Mouse (Mus musculus) heart, adult 8-10 months (tissue): ENCODE measurements around the gene Mmp14. TPM values are rescaled to one million over a fixed set of nuclear protein-coding genes. Genes with fewer than 3 reads are reported as not detected.

Experiments used
- DNase-seq: peaks from one replicate; pipeline ENCODE4 v3.0.0; 2022; ENCODE audit warnings: low spot score
- total RNA-seq, 4 experiments: library from RNA; stranded (reverse); gene quantifications; 2 replicates each; pipeline ENCODE4 v1.2.4; 2022

Gene Mmp14
- total RNA-seq, 4 experiments from 2014 or later: 7.4 to 12.1 (median 9.2) TPM

DNA sequence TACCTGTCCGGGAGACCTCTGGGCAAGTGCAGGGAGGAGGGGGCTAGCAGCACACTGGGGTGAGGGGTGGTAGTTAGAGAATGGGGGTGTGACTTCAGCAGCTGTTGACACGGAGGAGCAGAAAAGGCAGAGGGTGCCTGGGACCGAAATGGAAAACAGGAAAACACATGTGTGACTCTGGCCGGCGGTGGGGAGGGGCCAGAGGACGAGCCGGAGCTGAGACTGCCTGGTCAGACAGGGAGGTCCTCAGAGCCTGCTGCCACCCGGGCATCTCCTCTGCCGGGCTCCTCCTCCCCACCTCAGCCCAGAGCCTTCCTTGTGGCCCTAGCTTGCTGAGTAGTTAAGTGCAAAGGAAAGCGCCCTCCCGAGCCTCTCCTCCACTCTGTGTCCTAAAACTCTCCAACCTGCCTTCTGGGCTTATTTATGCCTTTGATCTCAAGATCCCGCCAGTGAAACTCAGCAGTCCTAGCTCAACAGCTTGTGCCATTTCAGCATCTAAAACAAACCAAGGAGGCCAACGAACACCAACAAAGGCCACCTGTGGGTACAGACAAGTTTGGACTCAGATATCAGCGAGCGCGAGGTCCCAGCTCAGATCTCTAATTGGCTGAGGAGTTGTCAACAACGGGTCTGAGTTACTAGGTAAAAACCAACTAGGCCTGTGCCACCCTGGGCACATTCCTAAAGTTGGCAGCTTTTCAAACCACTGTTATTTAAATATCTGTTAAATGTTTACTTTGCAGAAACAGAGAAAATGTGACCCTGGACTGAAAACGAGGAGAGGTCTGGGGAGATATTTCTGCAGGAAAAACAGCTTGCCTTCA lies 17.3 kb upstream of the Mmp14 start:
- no peak for DNase-seq

DNA sequence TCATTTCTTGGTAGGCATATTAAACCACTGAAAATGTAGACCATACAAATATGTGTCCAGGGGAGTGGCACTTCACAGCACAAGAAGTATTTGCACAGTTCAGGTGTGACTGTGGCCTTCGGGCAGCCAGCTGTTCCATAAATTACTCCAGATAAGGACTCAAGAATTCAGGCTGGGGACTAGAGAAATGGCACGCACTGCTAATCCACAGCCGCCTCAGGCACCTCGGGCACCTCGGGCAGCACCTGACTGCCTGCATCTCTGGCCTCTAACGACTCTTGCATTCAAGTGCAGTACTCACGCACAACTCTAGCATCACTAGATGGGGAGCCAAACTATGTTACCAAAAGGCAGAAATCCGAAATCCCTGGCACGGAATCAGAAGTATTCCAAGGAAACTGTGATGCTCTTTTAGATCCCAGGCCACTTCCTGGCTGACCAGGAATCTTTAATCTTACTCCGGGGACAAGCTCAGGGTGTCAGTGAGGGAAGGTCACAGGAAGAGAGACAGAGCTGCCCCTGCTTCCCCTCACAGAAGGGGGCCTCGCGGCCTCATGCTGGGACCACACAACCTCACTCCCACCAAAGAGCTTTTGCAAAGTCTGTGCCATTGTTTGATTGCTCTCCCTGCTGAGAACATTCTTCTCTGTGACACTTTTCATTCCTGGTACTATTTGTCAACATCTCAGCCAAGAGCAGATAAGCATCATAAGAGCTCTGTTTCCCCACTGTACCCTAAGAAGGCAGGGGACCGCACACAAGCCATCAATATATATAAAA lies 16.0 kb upstream of the Mmp14 start:
- no peak for DNase-seq

DNA sequence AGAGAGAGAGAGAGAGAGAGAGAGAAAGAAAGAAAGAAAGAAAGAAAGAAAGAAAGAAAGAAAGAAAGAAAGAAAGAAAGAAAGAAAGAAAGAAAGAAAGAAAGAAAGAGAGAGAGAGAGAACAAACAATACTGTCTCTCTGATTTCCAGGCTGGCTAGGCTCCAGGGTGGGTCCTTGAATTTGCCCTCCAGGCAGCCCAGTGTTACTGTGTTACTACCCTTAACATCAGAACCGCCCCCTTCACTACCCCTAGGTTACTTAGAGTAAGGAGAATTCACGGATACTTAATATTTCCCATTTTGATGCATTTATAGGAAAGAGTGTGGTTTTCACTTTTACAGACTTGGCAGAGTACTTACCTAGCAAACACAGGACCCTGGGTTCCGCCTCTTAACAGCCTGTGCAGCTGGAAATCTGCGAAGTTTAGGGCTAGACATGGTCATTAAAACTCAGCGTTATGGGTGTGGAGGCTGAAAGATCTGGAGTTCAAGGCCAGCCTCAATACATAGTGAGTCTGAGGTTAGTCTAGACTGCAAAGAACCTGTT lies 15.1 kb upstream of the Mmp14 start:
- no peak for DNase-seq

DNA sequence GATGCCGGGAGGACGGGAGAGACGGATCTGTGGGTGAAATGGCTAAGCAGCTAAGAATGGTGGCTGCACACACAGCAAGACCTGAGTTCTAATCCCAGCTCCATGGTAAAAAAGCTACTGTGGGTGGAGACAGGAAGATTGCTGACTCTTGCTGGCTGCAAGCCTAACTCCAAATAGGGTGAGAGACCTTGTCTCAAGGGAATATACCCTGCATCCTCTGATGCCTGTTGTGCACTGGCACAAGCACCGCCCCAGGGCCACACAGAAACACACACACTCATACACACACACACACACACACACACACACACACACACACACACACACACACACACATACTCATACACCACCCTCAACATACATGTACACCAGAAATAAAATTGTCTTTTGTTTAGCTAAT lies 14.6 kb upstream of the Mmp14 start:
- no peak for DNase-seq

DNA sequence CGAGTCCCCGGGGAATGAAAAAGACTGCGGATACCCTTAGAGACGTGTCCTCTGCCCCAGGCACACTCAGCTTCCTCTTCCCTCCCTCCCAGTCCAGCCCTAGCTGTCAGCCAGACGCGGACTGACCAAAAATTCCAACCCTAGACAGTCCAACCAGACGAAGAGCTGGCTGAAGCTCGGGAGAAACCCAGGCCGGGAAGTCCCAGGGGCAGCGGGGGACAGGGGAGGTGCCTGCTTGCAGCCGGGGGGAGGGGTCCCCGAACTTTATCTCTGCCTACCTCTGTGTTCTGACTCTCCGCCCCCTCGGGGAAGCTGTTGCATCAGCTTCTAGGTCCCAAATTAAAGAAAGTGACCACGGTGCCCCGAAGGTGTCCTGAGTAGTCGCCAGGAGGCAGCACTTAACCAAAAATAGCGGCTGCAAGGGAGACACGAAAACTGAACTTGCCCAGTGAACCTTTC lies 13.8 kb upstream of the Mmp14 start, which contains the start of gene Slc7a7:
Gene Slc7a7 (minus strand): TSS at position 158 of the 459 bp plus-strand sequence.
- DNase-seq: no peak

DNA sequence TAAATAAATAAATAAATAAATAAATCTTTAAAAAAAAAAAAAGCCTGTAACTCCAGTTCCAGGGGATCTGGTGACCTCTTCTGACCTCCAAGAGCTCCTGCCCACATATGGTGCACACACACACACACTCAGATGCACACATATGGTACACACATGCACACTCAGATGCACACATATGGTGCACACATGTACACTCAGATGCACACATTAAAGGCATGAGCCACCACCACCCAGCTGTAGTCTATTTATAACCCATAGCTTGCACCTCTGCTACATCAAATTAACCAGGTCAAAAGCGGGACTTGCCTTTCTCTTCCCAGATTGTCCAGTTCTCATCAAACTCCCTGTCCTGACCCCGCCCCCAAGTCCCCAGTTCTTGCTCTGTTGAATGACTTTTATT lies 10.4 kb upstream of the Mmp14 start:
- DNase-seq: no peak

DNA sequence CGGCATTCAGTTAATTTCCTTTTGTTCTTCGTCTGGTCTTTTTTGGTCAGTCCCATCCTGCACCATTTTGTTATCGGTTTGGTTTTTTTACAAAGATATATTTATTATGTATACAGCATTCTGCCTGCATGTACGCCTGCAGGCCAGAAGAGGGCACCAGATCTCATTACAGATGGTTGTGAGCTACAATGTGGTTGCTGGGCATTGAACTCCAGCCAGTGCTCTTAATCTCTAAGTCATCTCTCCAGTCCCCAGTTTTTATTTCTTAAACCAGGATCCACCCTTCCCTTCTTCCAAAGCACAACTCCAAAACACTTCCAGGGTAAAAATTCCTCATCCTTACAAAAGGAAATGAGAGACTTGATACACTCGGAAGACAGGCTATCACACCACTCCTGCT lies 8.0 kb upstream of the Mmp14 start:
- DNase-seq: no peak

DNA sequence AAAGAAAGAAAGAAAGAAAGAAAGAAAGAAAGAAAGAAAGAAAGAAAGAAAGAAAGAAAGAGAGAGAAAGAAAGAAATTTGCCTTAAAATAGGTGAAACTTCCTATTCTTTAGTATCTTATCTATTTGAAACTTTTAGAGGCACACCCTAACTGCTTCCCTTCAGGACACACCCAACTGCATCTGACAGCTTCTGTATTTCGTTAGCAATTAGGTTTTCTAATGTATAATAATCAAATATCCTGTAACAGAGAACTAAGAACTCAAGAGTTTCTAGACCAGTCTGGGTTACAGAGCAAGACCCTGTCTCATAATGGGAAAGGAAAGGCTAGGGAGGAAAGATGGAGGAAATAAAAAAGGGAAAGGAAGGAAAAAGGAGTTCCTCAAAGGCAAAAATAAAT lies 6.8 kb upstream of the Mmp14 start:
- no peak for DNase-seq

DNA sequence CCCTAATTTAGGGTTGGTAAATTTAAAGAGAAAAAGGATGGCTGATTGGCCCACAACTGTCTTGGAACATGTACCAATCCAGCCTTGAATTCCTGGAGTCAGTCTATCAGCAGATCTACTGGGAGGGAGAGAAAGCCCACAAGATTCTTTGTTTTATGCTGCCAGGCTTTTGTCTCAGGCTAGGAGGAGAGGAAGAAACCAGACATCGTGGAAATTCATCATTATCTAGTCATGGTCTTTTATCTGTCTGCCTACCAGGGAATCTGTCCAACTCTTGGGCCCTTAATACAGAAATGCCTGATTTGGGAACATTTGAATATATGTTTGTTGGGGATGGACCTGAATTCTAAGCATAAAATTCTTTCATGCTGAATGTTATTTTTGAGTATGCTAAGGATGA lies 5.9 kb upstream of the Mmp14 start:
- DNase-seq: no peak

DNA sequence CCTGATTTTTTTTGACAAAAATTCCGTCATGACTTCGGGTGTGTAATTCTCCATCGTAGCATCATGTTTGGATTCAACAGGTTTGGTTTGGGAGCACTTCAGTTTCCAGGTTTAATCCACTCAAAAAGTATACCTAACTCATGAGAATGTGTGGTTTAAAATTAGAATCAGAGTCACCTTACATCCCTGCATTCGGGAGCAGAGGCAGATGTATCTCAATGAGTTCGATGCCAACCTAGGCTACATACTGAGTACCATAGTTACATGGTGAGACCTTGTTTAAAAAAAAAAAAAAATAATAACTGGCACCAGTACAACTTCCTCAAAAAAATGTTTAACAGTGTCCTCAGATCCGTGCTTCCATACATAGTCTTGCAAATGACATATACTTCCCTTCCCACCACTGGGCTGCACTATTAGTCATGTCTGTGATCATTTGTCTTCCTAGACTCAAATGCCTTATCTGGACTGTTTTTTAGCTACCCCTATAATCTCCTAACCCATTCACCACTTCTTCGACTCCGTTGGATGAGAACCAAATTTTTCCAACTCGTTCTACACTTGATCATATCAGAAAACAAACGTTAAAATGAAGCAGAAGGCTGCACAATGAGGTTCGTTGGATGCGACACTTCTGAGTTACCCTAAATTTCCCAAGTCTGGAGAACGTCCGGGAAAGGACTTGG lies 5.3 kb upstream of the Mmp14 start:
- no peak for DNase-seq

DNA sequence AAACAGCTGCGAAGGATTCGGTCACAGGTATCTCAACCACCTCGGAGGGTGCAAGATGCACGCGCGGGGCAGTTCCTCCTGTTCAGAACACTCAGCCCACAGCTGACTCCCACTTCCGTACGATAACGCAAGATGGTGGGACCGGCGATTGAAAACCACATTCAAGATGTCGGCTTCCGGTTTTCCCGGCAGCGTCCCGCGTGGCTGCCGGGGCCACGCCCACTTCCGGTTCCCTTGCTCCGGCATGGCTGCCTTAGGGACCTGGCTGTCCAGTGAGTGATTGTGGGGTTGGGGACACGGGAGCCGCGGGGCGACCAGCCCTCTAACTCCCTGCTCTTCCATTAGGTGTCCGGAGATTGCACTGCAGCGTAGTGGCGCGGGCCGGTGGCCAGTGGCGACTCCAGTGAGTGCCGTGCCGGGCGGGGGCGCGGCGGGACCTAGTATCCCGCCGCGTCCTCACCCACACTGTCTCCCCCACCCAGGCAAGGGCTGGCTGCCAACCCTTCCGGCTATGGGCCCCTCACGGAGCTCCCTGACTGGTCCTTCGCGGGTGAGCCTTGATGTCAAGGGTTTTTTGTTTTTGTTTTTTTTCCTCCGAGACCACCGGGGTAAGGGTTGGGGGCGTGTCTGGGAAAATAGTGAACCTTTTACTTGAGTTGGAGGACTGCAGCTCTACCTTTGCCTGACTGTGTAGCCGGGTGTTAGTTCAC lies 4.6 kb upstream of the Mmp14 start, which contains the start of gene Mrpl52:
Gene Mrpl52 (plus strand): TSS at position 221 of the 710 bp plus-strand sequence.
- peak; percentile 94 for DNase-seq

DNA sequence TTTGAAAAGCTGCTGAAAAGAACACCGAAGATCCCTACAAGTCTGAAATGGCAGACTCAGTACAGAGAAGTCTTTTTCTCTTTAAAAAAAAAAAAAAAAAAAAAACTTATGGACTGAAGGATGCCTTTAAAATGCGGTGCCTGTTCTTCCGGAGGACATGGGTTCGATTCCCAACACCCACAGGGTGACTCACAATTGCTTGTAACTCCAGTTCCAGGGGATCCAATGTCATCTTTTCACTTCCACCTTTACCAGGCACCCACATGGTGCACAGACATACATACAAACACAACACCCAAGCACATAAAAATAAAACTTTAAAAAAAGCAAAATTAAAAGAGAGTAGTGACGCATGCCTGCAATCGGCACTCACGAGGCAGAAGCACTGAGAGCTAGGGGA lies 3.7 kb upstream of the Mmp14 start:
- no peak for DNase-seq

DNA sequence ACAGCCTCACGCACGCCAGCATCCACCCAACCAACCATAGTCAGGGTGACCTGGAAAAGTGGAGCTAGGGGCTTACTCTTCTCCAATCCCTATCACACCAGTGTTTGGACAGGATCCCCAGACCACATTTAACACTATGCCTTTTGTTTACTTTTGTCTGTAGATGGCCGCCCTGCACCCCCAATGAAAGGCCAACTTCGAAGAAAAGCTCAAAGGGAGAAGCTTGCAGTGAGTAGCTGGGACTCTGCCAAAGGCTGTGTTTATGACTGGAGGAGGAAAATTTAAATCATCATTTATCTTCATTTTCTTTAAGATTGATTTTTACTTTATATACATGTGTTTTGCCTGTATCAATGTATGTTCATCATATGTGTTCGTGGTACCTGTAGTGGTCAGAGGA lies 3.0 kb upstream of the Mmp14 start:
- no peak for DNase-seq

DNA sequence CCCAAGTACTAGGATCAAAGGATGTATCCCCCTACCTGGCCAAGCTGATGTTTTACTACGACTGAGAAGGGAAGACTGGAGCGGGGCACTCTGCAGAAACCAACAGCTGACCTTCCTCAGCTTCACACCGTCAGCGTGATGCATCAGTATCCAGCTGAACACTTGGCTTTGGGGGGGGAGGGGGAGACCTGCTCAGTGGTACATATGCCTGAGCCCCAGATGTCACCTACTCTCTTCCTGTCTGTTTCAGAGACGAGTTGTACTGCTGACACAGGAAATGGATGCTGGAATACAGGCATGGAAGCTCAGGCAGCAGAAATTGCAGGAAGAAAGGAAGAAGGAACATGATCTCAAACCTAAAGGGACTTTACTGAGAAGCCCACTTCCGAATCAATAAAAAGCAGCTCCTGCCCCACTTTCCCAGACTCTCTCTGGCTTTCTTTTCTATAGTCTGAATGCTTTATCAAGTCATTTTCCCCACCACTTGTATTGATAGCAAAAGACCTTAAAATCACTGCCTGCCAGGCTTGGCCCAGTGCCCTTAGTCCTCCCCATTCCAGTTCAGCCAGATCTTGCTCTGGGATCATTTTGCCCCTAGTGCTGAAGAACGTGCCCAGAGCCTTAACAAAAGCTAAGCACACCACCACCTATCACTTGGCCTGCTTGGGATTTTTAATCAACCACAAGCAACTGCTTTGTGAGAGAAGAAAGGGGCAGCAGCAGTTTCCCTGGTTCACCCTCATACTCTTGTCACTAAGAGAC lies 1.9 kb upstream of the Mmp14 start:
- DNase-seq: no peak

DNA sequence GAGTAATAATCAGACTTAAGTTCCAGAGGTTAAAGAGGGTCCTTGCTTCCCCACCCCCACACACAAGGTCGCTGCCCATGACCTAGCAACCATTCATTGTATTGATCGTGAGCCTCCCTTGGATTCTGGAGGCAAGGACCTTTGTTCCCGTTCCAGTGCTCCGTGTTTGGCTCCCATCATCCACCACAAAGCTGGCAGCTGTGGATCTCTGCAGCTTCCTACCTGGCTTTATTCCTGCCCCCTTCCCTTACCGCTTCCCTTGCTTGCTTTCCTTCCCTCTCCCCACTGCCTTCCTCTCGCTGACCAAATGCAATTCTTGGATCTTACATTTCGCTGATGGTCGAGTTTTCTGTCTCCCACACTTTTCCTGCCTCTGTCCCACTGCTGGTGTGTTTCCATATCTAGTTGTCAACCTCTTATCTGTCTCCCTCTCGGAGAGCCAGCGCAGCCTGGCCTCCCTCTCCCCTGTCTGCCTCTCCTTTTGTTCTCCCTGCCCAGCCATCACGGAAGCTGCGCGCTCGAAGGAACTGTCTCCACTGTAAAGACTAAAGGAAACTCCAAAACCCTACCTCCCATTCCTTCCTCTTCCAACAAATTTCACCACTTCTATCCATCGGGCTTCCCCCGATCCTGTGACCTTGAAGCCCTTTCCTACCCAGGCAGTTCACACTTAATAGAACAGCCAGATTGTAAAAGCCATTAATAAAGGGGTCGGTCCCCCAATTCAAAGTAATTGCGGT lies 836 bp upstream of the Mmp14 start:
- no peak for DNase-seq

DNA sequence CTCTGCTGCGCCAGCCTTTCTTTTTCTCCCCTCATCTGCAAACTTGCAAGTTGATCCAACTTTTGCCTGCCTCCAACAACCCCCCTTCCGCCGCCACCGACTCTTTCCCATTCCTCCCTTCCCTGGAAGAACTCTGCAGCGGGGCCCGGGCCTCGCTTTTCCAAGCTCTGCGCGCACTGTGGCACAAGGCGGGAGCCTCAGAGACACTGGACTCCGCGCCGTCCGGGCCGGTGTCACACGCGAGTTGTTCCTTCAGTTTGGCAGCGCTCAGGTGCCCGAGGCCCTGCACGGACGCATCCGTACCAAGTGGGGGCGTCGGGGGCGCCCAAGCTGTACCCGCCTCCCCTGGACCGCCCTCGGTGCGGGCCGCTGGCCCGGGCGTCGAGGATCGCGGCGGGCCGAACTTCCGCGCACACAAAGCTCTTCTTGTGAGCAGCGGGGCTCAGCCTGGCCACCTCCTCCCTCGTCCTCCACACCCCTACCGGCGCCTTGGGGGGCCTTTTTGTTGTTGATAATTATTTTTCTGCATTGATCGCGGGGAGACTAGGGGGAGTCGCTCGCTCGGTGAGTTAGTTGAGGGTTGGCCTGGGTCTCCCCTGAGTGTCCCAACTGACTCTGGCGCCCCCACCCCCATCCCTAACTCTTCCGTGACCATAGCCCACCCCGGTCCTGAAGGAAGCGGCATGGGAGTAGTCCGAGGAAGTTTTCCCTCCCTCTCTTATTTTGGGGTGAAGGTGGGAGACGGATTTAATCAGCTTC lies 845 bp downstream of the Mmp14 start:
- DNase-seq: no peak

DNA sequence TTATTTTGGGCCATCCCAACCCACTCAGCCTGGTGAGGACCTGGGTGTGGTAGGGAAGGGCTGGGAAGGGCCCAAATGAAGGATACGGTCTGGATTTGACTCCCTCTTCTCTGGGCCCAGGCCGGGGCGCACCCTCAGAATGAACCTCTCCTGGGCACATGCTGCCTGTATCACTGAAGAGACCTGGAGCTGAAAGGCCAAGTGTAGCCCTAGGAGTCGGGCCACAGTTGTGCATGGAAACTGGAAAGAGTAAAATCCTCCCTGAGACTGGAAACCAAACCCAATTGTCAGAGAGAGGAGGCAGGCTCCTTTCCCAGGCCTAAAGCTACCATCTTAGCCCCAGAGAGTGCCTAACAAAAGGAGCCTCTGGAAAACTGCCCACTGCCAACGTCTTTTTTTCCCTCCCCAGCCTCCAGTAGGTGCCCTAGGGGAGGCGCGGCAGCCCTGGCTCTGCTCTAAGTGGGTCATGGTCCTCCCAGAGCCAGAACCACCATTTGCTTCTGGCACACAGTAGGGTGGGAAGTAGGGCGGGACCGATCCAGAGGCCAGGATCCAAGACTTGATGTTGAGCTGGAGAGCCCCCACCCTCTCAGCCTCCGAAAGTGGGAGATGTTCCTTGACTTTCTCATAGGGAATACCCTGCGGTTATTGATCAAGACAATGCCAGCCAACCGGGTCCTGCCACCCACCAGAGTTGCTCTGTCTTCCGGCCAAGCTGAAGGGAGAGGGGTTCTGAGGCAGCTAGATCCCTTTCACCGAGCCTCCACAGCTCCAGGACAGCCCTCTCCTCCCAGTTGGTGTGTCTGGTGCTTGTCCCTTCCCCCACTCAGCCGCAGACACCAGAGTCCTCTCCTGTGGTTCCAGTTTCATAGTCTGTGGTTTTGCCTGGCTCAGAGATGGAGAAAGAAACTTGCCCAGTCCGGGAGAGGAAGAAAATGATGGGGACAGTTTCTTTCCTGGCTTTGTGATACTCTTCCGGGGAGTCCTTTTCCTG lies 1.7 kb downstream of the Mmp14 start:
- DNase-seq: no peak
